Mouse (Mus musculus): Measurements from ENCODE around the gene Tirap. TPM values are rescaled to one million over a fixed set of nuclear protein-coding genes. Genes with fewer than 3 reads are reported as not detected.

Tirap gene
- polyA plus RNA-seq, 1 experiment from 2014 or later = 13.9 TPM

DNA sequence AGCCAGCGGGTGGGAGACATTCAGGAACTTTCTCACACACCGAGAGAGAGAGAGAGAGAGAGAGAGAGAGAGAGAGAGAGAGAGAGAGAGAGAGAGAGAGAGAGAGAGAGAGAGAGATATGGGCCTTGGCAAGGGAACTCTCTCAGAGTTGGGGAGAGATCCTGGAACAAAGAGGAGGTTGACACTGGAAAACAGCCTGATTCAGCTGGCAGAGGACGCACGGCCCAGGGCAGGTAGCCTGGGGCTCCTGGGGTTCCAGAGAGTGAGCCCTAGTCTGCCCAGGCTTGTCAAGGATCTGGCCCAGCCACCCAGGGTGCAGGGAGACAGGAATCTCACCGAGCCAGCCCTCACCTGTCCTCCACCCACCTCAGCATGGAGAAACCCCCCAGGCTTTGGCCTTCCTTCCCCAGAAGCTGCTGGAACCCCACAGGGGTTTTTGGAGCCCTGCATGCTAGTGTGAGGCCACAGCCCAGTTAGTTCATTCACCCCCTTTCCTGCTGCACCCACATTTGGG lies 60.8 kb downstream of the Tirap start:
- Histone ChIP-seq H3K4me3 (replicated peaks) (no peak overlapping the region), H3K4me1 (no peaks in the 10 kb centered on the region), H3K9ac (no peak overlapping the region), H3K27me3 (replicated peaks) (no peaks in the 10 kb centered on the region), H3K36me3 (no peaks in the 10 kb centered on the region), H3K4me2 (no peak overlapping the region), H3K9me3 (no peaks in the 10 kb centered on the region), H3K27ac (no peak overlapping the region; the same call in 1 of the 2 replicates)
- 80% methylated on average over 5 of the region's 5 CpGs for WGBS
- no peak for ATAC-seq (ENCODE audit: insufficient read depth, low FRiP score, low read depth)

DNA sequence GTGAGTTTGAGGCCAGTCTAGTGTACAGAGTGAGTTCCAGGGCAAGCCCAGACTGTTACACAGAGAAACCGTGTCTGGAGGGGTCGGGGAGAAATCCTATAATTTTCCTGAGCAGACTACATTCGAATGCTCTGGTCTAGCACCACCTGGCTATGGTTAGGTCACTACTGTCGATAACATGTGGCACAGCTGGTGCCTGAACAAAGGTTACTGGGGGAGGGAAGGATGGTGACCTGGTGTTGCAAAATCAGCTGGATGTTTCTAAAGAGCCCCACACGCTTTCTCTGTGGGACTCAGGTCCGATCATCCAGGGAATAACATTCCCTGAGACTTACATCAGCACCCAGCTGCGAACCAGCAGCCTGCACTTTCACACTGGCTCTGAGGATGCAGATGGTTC lies 62.1 kb downstream of the Tirap start:
- ATAC-seq (ENCODE audit: insufficient read depth, low FRiP score, low read depth) = no peak
- Histone ChIP-seq H3K4me2 (no peak overlapping the region), H3K36me3 (no peaks in the 10 kb centered on the region), H3K9ac (no peak overlapping the region), H3K4me3 (replicated peaks) (no peak overlapping the region), H3K4me1 (no peaks in the 10 kb centered on the region), H3K27me3 (replicated peaks) (no peaks in the 10 kb centered on the region), H3K9me3 (no peaks in the 10 kb centered on the region), H3K27ac (no peak overlapping the region)
- 70% methylated on average over 7 of the region's 7 CpGs for WGBS

DNA sequence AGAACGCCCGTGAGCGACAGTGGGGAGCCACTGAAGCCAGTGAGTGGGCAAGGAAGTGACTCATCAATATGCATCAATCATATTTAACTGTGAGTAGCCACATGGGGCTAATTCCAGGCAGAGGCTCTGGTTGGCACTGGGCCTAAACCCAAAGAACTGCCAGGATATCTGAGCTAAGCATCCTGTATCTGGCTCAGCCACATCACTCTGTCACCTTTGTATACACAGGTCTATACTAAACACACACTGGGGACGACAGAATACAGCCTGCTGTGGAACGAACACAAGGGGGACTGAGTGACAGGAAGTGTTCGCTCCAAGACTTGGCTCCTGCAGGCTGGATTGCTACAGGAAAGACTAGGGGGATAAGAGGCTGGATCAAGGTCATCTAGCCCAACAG lies 64.5 kb downstream of the Tirap start:
- Histone ChIP-seq H3K27me3 (replicated peaks) (no peaks in the 10 kb centered on the region), H3K9ac (no peak overlapping the region), H3K36me3 (no peaks in the 10 kb centered on the region), H3K4me3 (replicated peaks) (no peak overlapping the region), H3K4me2 (no peak overlapping the region), H3K27ac (no peak overlapping the region), H3K9me3 (no peaks in the 10 kb centered on the region), H3K4me1 (no peaks in the 10 kb centered on the region)
- ATAC-seq (ENCODE audit: insufficient read depth, low FRiP score, low read depth) = no peak
- WGBS = 56% methylated on average over 6 of the region's 6 CpGs

Other genes starting within 250 kb of the Tirap start
- 45.7 and 59.4 TPM in 2 replicates for gene St3gal4, start 81.0 kb downstream of the Tirap start, polyA plus RNA-seq (2015; fragmentation: Nextera tagmentation; extraction: Ambion mirVana)
- gene Dcps, start 24.2 kb downstream of the Tirap start, polyA plus RNA-seq (2015; fragmentation: Nextera tagmentation; extraction: Ambion mirVana) = 77.7 and 82.4 TPM in 2 replicates
- 141 and 154 TPM in 2 replicates for gene Srpr, start 116 bp downstream of the Tirap start, polyA plus RNA-seq (2015; fragmentation: Nextera tagmentation; extraction: Ambion mirVana)
- 39.7 and 46.6 TPM in 2 replicates for gene Foxred1, start 10.8 kb upstream of the Tirap start, polyA plus RNA-seq (2015; fragmentation: Nextera tagmentation; extraction: Ambion mirVana)
- gene Fam118b, start 67.5 kb upstream of the Tirap start, polyA plus RNA-seq (2015; fragmentation: Nextera tagmentation; extraction: Ambion mirVana) = 32.7 and 38.9 TPM in 2 replicates
- gene Rpusd4, start 67.6 kb upstream of the Tirap start, polyA plus RNA-seq (2015; fragmentation: Nextera tagmentation; extraction: Ambion mirVana) = 28.6 and 29.0 TPM in 2 replicates
- 10.2 and 10.4 TPM in 2 replicates for gene Cdon, start 220.8 kb upstream of the Tirap start, polyA plus RNA-seq (2015; fragmentation: Nextera tagmentation; extraction: Ambion mirVana)